Comparison of ENCODE assay signal across 27 mouse cellular contexts in the genomic region with DNA sequence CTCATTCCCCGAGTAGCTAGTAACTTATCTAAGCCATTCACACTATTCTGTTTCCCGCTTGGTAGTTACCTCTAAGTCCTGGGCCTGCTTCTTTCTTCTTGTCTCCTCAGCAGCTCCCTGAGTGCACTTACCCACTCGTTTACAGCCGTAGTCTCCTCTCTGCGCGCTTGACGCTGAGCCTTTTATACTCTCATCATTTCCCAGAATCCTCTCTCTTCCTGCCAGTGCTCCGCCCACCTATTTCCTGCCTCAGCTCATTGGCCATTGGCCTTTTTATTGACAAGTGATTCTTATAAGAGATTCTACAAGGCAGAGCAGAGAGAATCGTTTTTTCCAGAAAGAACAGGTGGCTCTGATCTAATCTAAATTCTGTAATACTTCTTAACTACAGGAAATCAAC. TPM values are rescaled to one million over a fixed set of nuclear protein-coding genes. Genes with fewer than 3 reads are reported as not detected.
DNase-seq lines count a peak whose midpoint lies in the region; ATAC-seq and TF ChIP-seq lines count a peak whose summit lies in the region.
"Had no signal": no experiment of that assay in that cellular context is flagged by ENCODE, and none has a peak within 500 bp of the region (broad histone marks: within the 10 kb centered on the region; RNA-seq: fewer than 3 reads in every experiment).

No protein-coding gene starts in this region.

- in situ Hi-C loops in CH12.LX (cut with MboI; ENCODE audit: low pct_ligation_motif_present, low pct_unique_long_range_greater_than_20kb, low sequenced_read_pairs) = no loop called here

- 90% methylated on average over 9 of the region's 9 CpGs for WGBS in liver, embryonic 11.5 days

- no peak overlapping the region for H3K9ac ChIP-seq in CH12.LX (ENCODE audit: insufficient read depth, low read depth)
- H3K9ac ChIP-seq in liver, embryonic 11.5 days (ENCODE audit: low read depth, low read length) = no peak overlapping the region
- H3K9ac ChIP-seq: embryonic facial prominence, embryonic 15.5 days; hindbrain, embryonic 13.5 days; intestine, embryonic 15.5 days had no signal

- TF ChIP-seq POLR2A in CH12.LX (IDR thresholded peaks at IDR 0.05; ENCODE audit: low read depth, low read length) = no peak

- H3K36me3 ChIP-seq in CH12.LX (replicated peaks in 1 of 2; ENCODE audit: control insufficient read depth in 1 of 2, insufficient read depth in 1 of 2, low read length in 1 of 2) = peaks cover 0 to 6% of the 10 kb centered on the region in 2 experiments
- no peaks in the 10 kb centered on the region; the same call in 1 of the 2 replicates for H3K36me3 ChIP-seq in liver, embryonic 11.5 days (ENCODE audit: control insufficient read depth, insufficient read depth, low read length)
- H3K36me3 ChIP-seq: embryonic facial prominence, embryonic 15.5 days; heart, embryonic 10.5 days; hindbrain, embryonic 13.5 days; intestine, embryonic 15.5 days had no signal

- no peak for DNase-seq in CH12.LX (ENCODE audit: extremely low read depth)
- peak; percentile 53 for DNase-seq in ES-CJ7 (ENCODE audit: low read depth, low spot score)
- DNase-seq in R1 (ENCODE audit: low read depth, low spot score) = peak; percentile 79
- DNase-seq in induced T-regulatory cell, adult 2 months (ENCODE audit: low read depth) = peak; percentile 35
- DNase-seq in ovary, postnatal 36 days (ENCODE audit: low spot score) = no peak
- no peak for DNase-seq in adrenal gland, postnatal 36 days
- no peak for DNase-seq in lung, postnatal 25 days (ENCODE audit: low spot score)
- DNase-seq in liver, embryonic 11.5 days (ENCODE audit: low spot score) = no peak
- DNase-seq: adrenal gland, adult 2 months; adrenal gland, postnatal 25 days; cerebellum, adult 11 months; cerebellum, adult 8-10 months; cerebellum, postnatal 14 days; embryo, embryonic 11 days; gastrocnemius, postnatal 10 days; heart, adult 18-20 months; heart, postnatal 10 days; heart, postnatal 4 days; kidney, adult 18-20 months had no signal

- peaks cover 2% of the 10 kb centered on the region for H3K27me3 ChIP-seq in CH12.LX (replicated peaks)
- no peaks in the 10 kb centered on the region for H3K27me3 ChIP-seq in liver, embryonic 11.5 days (replicated peaks; ENCODE audit: control insufficient read depth, insufficient read depth, low read length)
- H3K27me3 ChIP-seq: embryonic facial prominence, embryonic 15.5 days; intestine, embryonic 15.5 days had no signal

- H3K4me2 ChIP-seq in CH12.LX (ENCODE audit: insufficient read depth, low read depth, poor library complexity, severe bottlenecking) = no peak overlapping the region
- H3K4me2 ChIP-seq in liver, embryonic 11.5 days = no peak overlapping the region
- H3K4me2 ChIP-seq: embryonic facial prominence, embryonic 15.5 days; hindbrain, embryonic 13.5 days; intestine, embryonic 15.5 days had no signal

- TF ChIP-seq CTCF in CH12.LX (conservative IDR thresholded peaks at IDR 0.05 in 1 of 2, IDR thresholded peaks at IDR 0.05 in 1 of 2; ENCODE audit: low read depth in 2 of 2, low read length in 2 of 2) = no peak

- no peaks in the 10 kb centered on the region for H3K79me2 ChIP-seq in CH12.LX (replicated peaks; ENCODE audit: control insufficient read depth, extremely low read depth, insufficient read depth, poor library complexity, severe bottlenecking)

- no peak for TF ChIP-seq EP300 in CH12.LX (IDR thresholded peaks at IDR 0.05; ENCODE audit: low read length)

- TF ChIP-seq RAD21 in CH12.LX (IDR thresholded peaks at IDR 0.05; ENCODE audit: low read depth, low read length) = no peak

- no peak overlapping the region for H3K27ac ChIP-seq in CH12.LX (ENCODE audit: insufficient read depth, low read depth)
- no peak overlapping the region for H3K27ac ChIP-seq in liver, embryonic 11.5 days (ENCODE audit: low read depth, low read length)
- H3K27ac ChIP-seq: embryonic facial prominence, embryonic 15.5 days; heart, embryonic 10.5 days; hindbrain, embryonic 13.5 days; hindbrain, postnatal 0 days; intestine, embryonic 15.5 days had no signal

- dilution Hi-C loops in CH12.LX (cut with MboI; ENCODE audit: extremely low pct_ligation_motif_present, extremely low pct_unique_long_range_greater_than_20kb, low sequenced_read_pairs) = no loop called here

- no peak for ATAC-seq in liver, embryonic 11.5 days (replicated peaks; ENCODE audit: low FRiP score)
- ATAC-seq: activated CD4-positive, CD25-positive, alpha-beta regulatory T cell, adult 4 months; forebrain, embryonic 16.5 days; hindbrain, postnatal 0 days; intestine, embryonic 15.5 days had no signal

- peaks cover 2% of the 10 kb centered on the region for H3K9me3 ChIP-seq in CH12.LX (replicated peaks; ENCODE audit: low read length)
- no peaks in the 10 kb centered on the region for H3K9me3 ChIP-seq in liver, embryonic 11.5 days (ENCODE audit: control insufficient read depth, low read length)
- H3K9me3 ChIP-seq: embryonic facial prominence, embryonic 15.5 days; heart, embryonic 10.5 days; hindbrain, embryonic 13.5 days; intestine, embryonic 15.5 days had no signal

- H3K4me3 ChIP-seq in CH12.LX (replicated peaks in 1 of 3; ENCODE audit: low read depth in 2 of 3, low read length in 2 of 3, poor library complexity in 1 of 3) = peak overlapping the region in 1 of 3 experiments; percentile 8
- H3K4me3 ChIP-seq in liver, embryonic 11.5 days (ENCODE audit: low read depth, low read length) = no peak overlapping the region
- H3K4me3 ChIP-seq: embryonic facial prominence, embryonic 15.5 days; erythroblast, embryonic 14.5 days; heart, embryonic 10.5 days; hindbrain, embryonic 13.5 days; intestine, embryonic 15.5 days had no signal

- H3K4me1 ChIP-seq in CH12.LX (ENCODE audit: control insufficient read depth in 1 of 2, insufficient read depth in 2 of 2) = peaks cover 0 to 11% of the 10 kb centered on the region in 2 experiments; a peak in 2 of 4 replicates
- no peaks in the 10 kb centered on the region for H3K4me1 ChIP-seq in liver, embryonic 11.5 days (replicated peaks; ENCODE audit: control insufficient read depth, insufficient read depth, low read length)
- H3K4me1 ChIP-seq: intestine, embryonic 15.5 days had no signal

TF ChIP-seq in CH12.LX, 34 proteins besides CTCF, POLR2A, EP300 and RAD21:
- TF ChIP-seq TBP (conservative IDR thresholded peaks at IDR 0.05; ENCODE audit: low read depth, low read length) (peak; percentile 65), JUND (conservative IDR thresholded peaks at IDR 0.05; ENCODE audit: low read depth, low read length) (no peak), HCFC1 (IDR thresholded peaks at IDR 0.05; ENCODE audit: low read depth, low read length) (peak; percentile 40; the same call in 1 of the 2 replicates)
TF ChIP-seq in CH12.LX: peak in this region for 2.

RNA-seq across cellular contexts. Expression of a gene that starts 5.0 kb away (rescaled TPM):
- total RNA-seq in CH12.LX (2012; rRNA removed) (14.9 and 17.1 TPM in 2 replicates), CH12.LX (2014; rRNA removed) (21.7 and 23.3 TPM in 2 replicates)
- polyA plus RNA-seq in CH12.LX (2012; ENCODE audit: insufficient read length, low read depth) = 32.3 and 38.5 TPM in 2 replicates
- total RNA-seq in adrenal gland, postnatal 36 days (2021) = 10 to 100 TPM; 16.0 to 16.8 TPM
- polyA plus RNA-seq in liver, embryonic 11.5 days (2014; fragmentation: Nextera tagmentation; extraction: Ambion mirVana) = 37.9 and 38.6 TPM in 2 replicates

RNA-seq across cellular contexts. Expression of a gene that starts 6.1 kb away (rescaled TPM):
- total RNA-seq in CH12.LX (2012; rRNA removed) = 23.8 and 29.6 TPM in 2 replicates
- total RNA-seq in CH12.LX (2014; rRNA removed) = 21.1 and 23.5 TPM in 2 replicates
- polyA plus RNA-seq in CH12.LX (2012; ENCODE audit: insufficient read length, low read depth) = 37.9 and 39.2 TPM in 2 replicates
- total RNA-seq in adrenal gland, postnatal 36 days (2021) = 10 to 100 TPM; 59.9 to 65.4 TPM
- 37.2 and 42.5 TPM in 2 replicates for polyA plus RNA-seq in liver, embryonic 11.5 days (2014; fragmentation: Nextera tagmentation; extraction: Ambion mirVana)

Comparison
In these comparisons a context has a peak if more than half of its experiments do, and no peak if none do; other contexts are left out.
1. DNase-seq: peak in ES-CJ7 (single experiment), R1 (single experiment) and induced T-regulatory cell, adult 2 months (single experiment); none in CH12.LX (single experiment), ovary, postnatal 36 days (single experiment), adrenal gland, postnatal 36 days (0 of 2), lung, postnatal 25 days (single experiment) and liver, embryonic 11.5 days (single experiment).